Mouse (Mus musculus) megakaryocyte, embryonic 14.5 days (primary cell): ENCODE results near the gene B3gntl1.

Experiments
- FLI1 ChIP-seq: IDR thresholded peaks from 2 replicates; pipeline ENCODE4 v1.6.1; 2012; ENCODE audit warnings: low read length, inconsistent platforms, mixed read lengths
- GATA1 ChIP-seq: IDR thresholded peaks from 3 replicates; pipeline ENCODE4 v1.6.1; 2012; ENCODE audit warnings: mixed read lengths, low read length, inconsistent platforms, borderline replicate concordance

- TF ChIP-seq FLI1: no peak
- no peak for TF ChIP-seq GATA1
Measured at GRCm38 (mm10) chr11:121648166-121648565, 24.8 kb downstream of the B3gntl1 start.
